Mouse (Mus musculus): Measurements from ENCODE around the gene Ddx4. TPM values are rescaled to one million over a fixed set of nuclear protein-coding genes. Genes with fewer than 3 reads are reported as not detected.

The Ddx4 gene
- total RNA-seq, 4 experiments from 2014 or later: 1.3 to 1.9 (median 1.8) TPM

DNA sequence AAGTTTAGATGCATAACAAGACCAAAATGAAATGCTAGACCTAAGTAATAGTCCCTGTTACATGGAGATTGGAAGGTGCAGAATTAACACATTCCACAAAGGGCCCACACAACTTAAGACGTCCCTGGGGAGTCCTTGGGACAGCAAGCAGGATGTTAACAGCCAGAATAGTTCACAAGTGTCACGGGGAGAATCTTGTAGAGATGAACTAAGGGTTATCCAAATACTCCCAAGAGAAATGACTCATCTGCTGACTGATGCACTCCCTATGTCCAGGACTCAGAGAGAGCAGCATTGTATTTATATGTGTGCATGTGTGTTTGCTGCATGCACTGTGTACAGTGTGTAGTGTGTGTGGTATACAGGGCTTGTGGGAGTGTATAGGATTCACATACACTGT lies 95.8 kb downstream of the Ddx4 start:
- DNase-seq (ENCODE audit: low spot score in 2 of 2): no peak

DNA sequence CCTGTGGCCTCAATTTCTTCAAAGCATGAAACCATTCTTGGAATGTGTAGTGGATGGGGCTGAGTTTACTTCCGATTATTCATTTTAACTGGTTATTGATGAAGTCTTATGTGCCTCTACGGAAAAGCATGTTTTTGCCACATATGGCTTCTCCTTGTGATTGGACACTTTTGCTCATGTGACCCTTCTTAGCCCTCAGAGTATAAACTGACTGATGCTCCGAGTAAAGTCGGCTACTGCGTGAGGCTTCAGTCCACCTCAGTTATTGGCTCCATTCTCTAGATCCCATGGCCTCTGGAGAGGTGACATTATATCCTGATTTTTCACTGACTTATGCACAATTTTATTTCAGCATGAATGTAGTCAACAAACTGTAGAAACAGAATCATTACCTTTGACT lies 99.0 kb downstream of the Ddx4 start:
- no peak for DNase-seq (ENCODE audit: low spot score in 2 of 2)

DNA sequence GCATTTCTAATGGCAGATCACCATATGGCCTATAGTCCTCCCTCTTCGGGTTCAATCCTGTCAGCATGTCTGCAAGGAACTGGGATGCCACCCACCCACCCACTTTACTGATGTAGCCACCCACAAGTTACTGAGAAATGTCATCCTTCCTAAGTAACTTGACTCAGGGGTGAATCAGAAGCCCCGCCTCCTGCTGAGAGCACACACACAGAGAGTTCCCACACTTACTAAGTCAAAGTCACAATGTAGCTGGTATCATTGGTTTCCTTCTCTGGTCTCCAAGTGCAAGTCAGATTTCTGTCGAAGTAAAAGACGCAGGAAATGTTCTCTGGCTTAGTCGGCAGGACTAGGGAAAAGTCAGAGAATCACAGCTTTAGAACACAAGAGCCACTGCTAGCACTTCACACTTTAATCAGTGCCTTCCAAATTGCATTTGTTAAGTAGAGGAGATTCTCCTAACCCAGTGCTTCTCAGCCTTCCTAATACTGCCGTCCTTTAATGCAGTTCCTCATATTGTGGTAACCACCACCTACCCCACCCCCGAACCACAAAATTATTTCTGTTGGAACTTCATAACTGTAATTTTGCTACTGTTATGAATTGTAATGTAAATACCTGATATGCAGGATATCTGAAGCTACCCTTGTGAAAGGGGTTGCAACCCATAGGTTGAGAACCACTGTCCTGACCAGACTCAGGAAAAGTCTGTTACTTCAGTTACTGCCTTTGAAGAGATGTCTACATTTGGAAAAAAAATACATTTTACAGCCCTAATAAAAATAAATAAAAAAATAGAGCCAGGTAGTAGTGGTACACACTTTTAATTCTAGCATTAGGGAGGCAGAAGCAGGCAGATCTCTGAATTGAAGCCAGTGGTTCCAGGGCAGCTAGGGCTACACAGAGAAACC lies 100.4 kb downstream of the Ddx4 start:
- DNase-seq (ENCODE audit: low spot score in 2 of 2): no peak

Other genes starting within 250 kb of the Ddx4 start
- gene Il6st, start 188.4 kb downstream of the Ddx4 start, total RNA-seq (2022): 10 to 100 TPM; 86.9 to 95.9 (median 91.0) TPM
- gene Il31ra, start 58.1 kb downstream of the Ddx4 start, total RNA-seq (2022): under 1 TPM in 3 of 4 experiments, not detected in 1; 0.13 to 0.81 (median 0.32) TPM
- 10 to 100 TPM; 21.0 to 30.3 (median 26.1) TPM for gene Slc38a9, start 8.3 kb upstream of the Ddx4 start, total RNA-seq (2022)
- 10 to 100 TPM; 28.5 to 32.2 (median 29.3) TPM for gene Plpp1, start 148.3 kb upstream of the Ddx4 start, total RNA-seq (2022)

Data from left cerebral cortex, adult 8-10 months (tissue).